Mouse (Mus musculus) heart, adult 2 months (tissue): ENCODE measurements around the gene Csf2. TPM values are rescaled to one million over a fixed set of nuclear protein-coding genes. Genes with fewer than 3 reads are reported as not detected.
"Not testable (repeated sequence)": the region's sequence is repeated elsewhere in the genome, so short reads cannot be mapped to it uniquely, and the experiment has no call there.

Experiments
- DNase-seq, 2 experiments: peaks; one replicate each; pipeline ENCODE4 v3.0.0; 2021
- H3K27ac ChIP-seq: fragments of 200-600 bp; 2 replicates; pipeline ENCODE4 v1.8.1; 2022
- H3K27me3 ChIP-seq: fragments of 200-500 bp; 2 replicates; pipeline ENCODE4 v1.6.1; 2012; ENCODE audit warnings: mild to moderate bottlenecking, low read length, inconsistent platforms, mixed read lengths; ENCODE audit not compliant: control insufficient read depth, insufficient read depth
- H3K36me3 ChIP-seq: fragments of 200-500 bp; 2 replicates; pipeline ENCODE4 v1.6.1; 2012; ENCODE audit warnings: low read length, inconsistent platforms; ENCODE audit not compliant: control insufficient read depth, insufficient read depth
- H3K4me1 ChIP-seq: fragments of 200-500 bp; 2 replicates; pipeline ENCODE4 v1.6.1; 2011; ENCODE audit warnings: low read length; ENCODE audit not compliant: control insufficient read depth, insufficient read depth
- H3K4me3 ChIP-seq: fragments of 200-600 bp; 2 replicates; pipeline ENCODE4 v1.8.1; 2022
- H3K79me2 ChIP-seq: fragments of 200-500 bp; replicated peaks from 2 replicates; pipeline ENCODE4 v1.6.1; 2012; ENCODE audit warnings: mild to moderate bottlenecking, inconsistent platforms, low read length, moderate library complexity, mixed read lengths; ENCODE audit not compliant: control insufficient read depth, insufficient read depth
- H3K9ac ChIP-seq: fragments of 200-500 bp; 2 replicates; pipeline ENCODE4 v1.6.1; 2012; ENCODE audit warnings: low read depth, mild to moderate bottlenecking, control low read depth, inconsistent platforms, low read length, mixed read lengths
- CTCF ChIP-seq: fragments of 200-600 bp; IDR thresholded peaks from 2 replicates; pipeline ENCODE4 v1.8.1; 2022; ENCODE audit warnings: antibody characterized with exemption, mild to moderate bottlenecking, moderate library complexity
- EP300 ChIP-seq: fragments of 200-500 bp; IDR thresholded peaks from 2 replicates; pipeline ENCODE4 v1.6.1; 2011; ENCODE audit warnings: low read depth, low read length, control low read depth; ENCODE audit not compliant: insufficient read depth
- POLR2A ChIP-seq: fragments of 200-500 bp; IDR thresholded peaks from 2 replicates; pipeline ENCODE4 v1.6.1; 2011; ENCODE audit warnings: mild to moderate bottlenecking, low read depth, low read length, control low read depth; ENCODE audit not compliant: insufficient read depth
- WGBS: fragments of 180-500 bp; shearing (Covaris S2); methylation state at CpG from one replicate; pipeline ENCODE4 v1.1.7; 2018; 5-methylcytosine and 5-hydroxymethylcytosine counted together
- intact Hi-C: fragments of 180-260 bp; cut with DNase I; formaldehyde crosslinking; loops from one replicate; pipeline ENCODE4 v1.15.1; 2025
- long read RNA-seq: library from polyadenylated mRNA; stranded (forward); transcript quantifications from one replicate; pipeline ENCODE4 v2.0.0, GENCODE M21; 2021
- polyA plus RNA-seq: library from polyadenylated mRNA; depleted of rRNA; stranded (reverse); fragments of >200 nt; gene quantifications from 2 replicates; pipeline ENCODE4 v1.2.3, GENCODE M21; 2012; rRNA removed
- total RNA-seq, 2 experiments: library from RNA; stranded (reverse); gene quantifications; 2 replicates each; pipeline ENCODE4 v1.2.3; 2021

Csf2 gene
- total RNA-seq (not detected), polyA plus RNA-seq (not detected in 2 replicates)
- long read RNA-seq: 0 reads

DNA sequence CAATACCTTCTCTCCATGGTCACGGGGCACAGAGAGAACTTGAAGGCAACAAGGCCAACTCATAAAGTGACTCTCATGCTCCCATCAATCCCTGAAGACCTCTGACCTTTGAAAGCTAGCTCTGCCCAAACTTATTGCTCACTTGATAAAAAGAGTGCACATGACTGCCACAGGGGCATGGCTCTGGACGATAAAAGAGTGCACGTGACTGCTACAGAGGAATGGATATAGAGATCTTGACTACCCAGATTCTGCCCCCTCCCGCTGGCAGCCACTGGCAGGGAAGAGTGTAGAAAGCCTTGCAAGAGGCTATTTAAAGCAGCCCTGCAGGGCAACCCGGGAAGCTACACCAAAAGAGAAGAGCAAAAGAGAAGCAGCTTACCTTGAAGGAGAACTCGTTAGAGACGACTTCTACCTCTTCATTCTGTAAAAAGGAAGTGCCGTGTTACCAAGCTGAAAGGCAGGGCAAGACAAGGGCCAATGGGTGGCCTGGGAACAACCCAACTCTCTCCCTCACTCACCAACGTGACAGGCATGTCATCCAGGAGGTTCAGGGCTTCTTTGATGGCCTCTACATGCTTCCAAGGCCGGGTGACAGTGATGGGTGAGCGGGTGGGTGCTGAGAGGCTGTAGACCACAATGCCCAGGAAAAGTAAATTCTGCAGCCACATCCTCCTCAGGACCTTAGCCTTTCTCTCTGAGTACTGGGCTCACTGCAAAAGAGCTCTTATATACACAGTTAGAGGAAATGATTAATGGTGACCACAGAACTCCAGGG lies at the start of gene Csf2:
Gene Csf2 (minus strand): TSS at position 728 of the 778 bp plus-strand sequence.
- H3K27ac ChIP-seq: no peak within 1 kb of the TSS
- no peaks in the 10 kb centered on the region for H3K36me3 ChIP-seq
- H3K4me1 ChIP-seq: no peaks in the 10 kb centered on the region; the same call in none of the 2 replicates
- TF ChIP-seq EP300: no peak
- peak; percentile 28 for TF ChIP-seq CTCF
- TF ChIP-seq POLR2A: no peak
- no peak within 1 kb of the TSS for H3K9ac ChIP-seq
- intact Hi-C loops: no loop called here
- no peaks in the 10 kb centered on the region for H3K27me3 ChIP-seq
- DNase-seq: no peak
- 55% methylated on average over 11 of the region's 11 CpGs for WGBS
- H3K4me3 ChIP-seq: no peak within 1 kb of the TSS
- no peaks in the 10 kb centered on the region for H3K79me2 ChIP-seq

DNA sequence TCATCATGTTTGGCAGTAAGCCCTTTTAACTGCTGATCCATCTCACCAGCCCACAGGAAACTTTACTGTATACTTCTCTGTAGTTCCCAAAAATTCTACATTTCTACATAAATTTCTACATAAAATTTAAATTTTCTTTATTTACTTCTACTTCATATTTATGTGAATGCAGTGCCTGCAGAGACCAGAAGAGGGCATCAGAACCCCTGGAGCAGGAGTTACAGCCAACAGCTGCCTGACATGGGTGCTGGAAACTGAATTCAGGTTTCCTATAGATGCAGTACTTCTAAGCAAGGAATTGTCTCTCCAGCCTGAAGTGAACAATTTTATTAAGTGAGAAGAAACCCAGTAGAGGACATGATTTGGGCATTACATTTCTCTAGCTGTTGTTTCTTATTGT lies 49.3 kb upstream of the Csf2 start:
- Histone ChIP-seq H3K27me3 (peaks cover under 1% of the 10 kb centered on the region; the same call in 1 of the 2 replicates), H3K27ac (no peak overlapping the region), H3K4me1 (no peaks in the 10 kb centered on the region), H3K79me2 (no peaks in the 10 kb centered on the region), H3K9ac (no peak overlapping the region), H3K36me3 (no peaks in the 10 kb centered on the region), H3K4me3 (no peak overlapping the region)
- DNase-seq: no peak
- intact Hi-C loops: no loop called here
- TF ChIP-seq POLR2A (no peak), CTCF (peak; percentile 38)

DNA sequence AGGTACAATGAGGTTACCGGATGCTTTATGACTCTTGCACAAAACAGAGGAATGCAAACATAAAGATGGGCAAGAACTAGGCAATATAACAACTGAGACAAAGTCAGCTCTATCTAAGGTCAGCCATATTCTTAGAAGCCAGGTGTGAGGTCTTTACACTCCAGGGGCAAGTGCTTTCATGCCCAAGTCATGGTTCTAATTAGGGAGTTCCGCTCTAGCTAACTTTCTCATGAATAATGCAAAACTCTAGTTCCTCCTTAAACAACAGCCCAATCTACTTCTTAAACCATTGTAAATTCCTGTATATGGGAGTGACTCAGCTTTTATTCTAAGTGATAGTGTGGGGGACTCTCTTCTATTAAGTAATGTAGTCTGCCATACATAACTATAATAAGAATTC lies 48.0 kb upstream of the Csf2 start:
- 94% methylated on average over 2 of the region's 2 CpGs for WGBS
- DNase-seq, H3K9ac ChIP-seq, H3K27ac ChIP-seq, intact Hi-C loops, H3K36me3 ChIP-seq, H3K4me3 ChIP-seq, H3K79me2 ChIP-seq, H3K27me3 ChIP-seq, H3K4me1 ChIP-seq: not testable (repeated sequence)

DNA sequence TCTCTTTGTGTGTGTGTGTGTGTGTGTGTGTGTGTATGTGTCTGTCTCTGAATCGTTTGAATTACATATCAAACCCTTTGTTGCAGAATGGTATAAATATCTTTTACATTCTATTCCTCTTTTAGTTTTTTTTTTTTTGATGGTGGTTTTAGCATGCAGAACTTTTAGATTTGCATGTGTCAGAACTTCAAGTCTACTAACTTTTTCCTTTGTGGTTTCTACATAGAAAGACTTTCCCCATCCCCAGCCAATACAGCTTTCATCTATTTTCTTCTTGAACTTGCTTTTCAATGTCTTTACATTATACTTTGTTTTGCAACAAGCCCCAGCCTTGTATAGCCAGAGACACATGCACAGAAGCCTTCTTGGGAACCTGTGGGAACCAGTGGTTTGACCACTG lies 47.3 kb upstream of the Csf2 start:
- H3K36me3 ChIP-seq: no peaks in the 10 kb centered on the region
- H3K4me3 ChIP-seq: no peak overlapping the region
- 92% methylated on average over 1 of the region's 1 CpGs for WGBS
- intact Hi-C loops: no loop called here
- H3K4me1 ChIP-seq: no peaks in the 10 kb centered on the region
- H3K79me2 ChIP-seq: no peaks in the 10 kb centered on the region
- H3K27ac ChIP-seq: no peak overlapping the region
- H3K9ac ChIP-seq: no peak overlapping the region
- DNase-seq: no peak
- no peaks in the 10 kb centered on the region for H3K27me3 ChIP-seq
- no peak for TF ChIP-seq EP300
- no peak for TF ChIP-seq CTCF
- no peak for TF ChIP-seq POLR2A

DNA sequence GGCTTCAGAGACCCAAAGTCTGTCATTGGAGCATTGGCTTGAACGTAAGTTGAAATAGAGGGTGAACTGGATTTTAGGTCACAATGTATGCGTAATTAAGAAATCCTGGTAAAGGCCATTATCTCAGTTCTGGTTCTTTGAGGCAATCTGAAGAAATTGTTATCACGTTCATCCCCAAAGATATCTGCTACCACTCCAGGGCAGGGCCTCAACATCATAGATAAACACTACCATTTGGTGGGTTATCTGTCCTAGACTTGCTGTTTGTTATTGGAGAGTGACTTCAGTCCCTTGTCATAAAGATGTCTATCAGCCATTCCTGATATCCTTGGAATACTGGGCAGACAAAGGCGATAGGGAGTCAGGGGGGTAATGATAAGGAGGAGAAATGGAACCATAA lies 46.5 kb upstream of the Csf2 start:
- no peaks in the 10 kb centered on the region for H3K27me3 ChIP-seq
- no peak overlapping the region for H3K27ac ChIP-seq
- WGBS: 74% methylated on average over 4 of the region's 4 CpGs
- H3K4me3 ChIP-seq: no peak overlapping the region
- TF ChIP-seq CTCF (no peak), EP300 (no peak), POLR2A (no peak)
- intact Hi-C loops: no loop called here
- no peaks in the 10 kb centered on the region for H3K79me2 ChIP-seq
- H3K36me3 ChIP-seq: no peaks in the 10 kb centered on the region
- H3K9ac ChIP-seq: no peak overlapping the region
- no peaks in the 10 kb centered on the region for H3K4me1 ChIP-seq
- no peak for DNase-seq

DNA sequence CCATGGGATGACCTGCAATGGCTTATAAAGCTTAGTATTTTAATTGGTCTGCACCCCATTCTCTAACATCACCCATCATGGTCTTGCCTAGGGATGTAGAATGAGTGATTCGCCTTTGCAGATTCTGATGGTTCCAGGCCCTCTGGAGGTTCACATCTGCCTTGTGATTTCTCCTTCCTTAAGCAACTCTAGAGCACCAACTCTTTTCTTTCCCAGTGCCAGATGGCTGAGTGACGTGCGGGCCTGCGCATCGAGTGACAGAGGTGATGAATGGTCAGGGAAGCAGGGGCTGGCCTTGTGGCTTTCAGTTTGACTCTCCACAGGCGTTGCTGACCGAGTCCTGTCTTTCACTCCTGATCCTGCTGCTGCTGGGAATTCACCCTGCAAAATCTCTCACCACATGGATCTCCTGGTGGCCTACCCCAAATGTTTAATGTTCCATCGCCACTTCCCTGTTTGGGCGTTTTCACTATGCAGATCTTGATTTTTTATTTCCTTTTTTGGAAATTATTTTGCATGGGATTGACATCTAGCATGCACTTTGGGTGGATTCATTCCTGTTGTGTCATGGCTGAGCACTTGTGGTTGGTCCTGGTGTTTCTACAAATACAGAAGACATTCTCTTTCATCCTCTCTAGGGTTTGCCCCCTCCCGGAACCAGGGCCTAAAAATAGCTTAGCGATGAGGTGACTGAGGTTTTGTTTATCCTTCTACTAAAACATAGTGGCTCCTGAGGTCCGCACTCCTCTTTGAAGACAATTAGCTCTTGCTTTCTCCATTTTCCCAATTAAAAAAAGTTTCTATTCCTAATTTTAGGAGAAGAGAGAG lies 44.7 kb upstream of the Csf2 start:
- H3K27ac ChIP-seq: no peak overlapping the region
- WGBS: 68% methylated on average over 12 of the region's 12 CpGs
- no peak for TF ChIP-seq POLR2A
- TF ChIP-seq CTCF: no peak
- no peak for TF ChIP-seq EP300
- no peaks in the 10 kb centered on the region for H3K4me1 ChIP-seq
- H3K27me3 ChIP-seq: no peaks in the 10 kb centered on the region
- no peak overlapping the region for H3K9ac ChIP-seq
- no peaks in the 10 kb centered on the region for H3K79me2 ChIP-seq
- no peaks in the 10 kb centered on the region for H3K36me3 ChIP-seq
- DNase-seq: no peak
- intact Hi-C loops: no loop called here
- H3K4me3 ChIP-seq: no peak overlapping the region
